Mouse (Mus musculus): Measurements from ENCODE around the gene Vmn1r183. TPM values are rescaled to one million over a fixed set of nuclear protein-coding genes. Genes with fewer than 3 reads are reported as not detected.

Vmn1r183 gene
- not detected for polyA plus RNA-seq (2015; fragmentation: Illumina TruSeq; extraction: RNeasy Lipid Tissue Mini Kit (QIAGEN cat#74804); ENCODE audit: insufficient read depth, low read depth, low replicate concordance)

DNA sequence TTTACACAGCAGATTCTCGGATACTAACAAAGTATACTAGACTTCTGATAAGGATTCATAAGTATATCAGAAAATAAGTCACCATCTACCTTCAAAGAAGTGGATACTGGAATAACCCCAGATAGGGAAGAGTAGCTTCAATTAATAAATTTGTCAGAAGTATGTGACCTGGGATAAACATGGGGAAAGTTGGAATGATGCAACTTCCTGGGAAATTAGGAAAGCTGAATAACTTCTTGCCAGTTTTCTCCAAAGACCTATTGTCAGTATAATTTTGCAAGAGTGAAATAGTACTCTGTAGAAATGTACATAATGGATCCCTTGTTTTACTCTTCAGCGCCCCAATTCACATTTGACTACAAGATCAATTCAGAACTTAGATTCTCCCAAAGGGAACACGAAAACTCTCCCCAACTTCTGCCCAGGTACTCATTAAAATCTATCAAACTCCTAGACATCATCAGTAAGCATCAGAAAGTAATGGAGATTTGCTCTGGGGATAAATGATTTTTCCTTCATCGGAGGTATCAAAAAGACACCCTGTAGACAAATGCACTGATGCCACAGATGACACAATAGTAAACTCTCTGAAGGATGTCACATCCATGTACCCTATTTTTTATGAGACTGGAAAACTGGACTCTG is at the start of gene Vmn1r183:
TSS of gene Vmn1r183 (plus strand) at position 595 of the 645 bp plus-strand sequence.

DNA sequence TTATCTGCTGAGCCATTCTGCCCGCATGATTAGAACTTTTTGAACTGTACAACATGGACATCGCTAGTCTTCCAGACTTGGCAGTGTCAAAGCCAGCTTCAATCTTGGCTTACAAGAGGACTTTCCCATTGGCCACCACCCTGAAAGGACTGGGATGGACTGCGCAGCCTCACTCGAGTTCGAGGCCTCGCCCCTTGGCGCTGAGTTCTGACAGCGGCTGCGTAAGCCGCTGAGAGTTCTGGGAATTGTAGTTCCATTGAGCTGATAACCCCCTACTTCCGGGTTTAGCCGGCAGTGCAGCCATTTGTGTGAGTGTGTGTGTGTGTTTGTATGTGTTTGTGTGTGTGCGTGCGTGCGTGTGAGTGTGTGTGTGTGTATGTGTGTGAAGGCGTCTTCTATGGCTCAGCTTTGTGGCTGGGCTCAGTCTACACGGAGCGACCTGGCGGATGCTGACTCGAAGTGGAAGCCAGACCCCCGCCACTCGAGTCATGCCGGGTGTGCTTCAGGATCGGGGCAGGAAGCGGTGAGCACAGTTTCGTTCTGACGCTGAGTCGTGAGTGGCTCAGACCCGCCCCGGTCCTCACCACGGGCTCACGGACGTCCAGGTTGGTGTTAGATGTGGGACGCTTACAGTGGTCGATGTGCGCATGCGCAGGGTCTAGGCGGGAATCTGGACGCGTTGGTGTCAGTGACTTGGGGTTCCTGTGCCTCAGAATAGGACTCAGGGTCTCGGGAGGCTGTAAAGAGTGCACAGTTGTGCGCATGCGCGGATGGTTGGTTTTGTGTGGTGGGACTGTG is 28.8 kb downstream of the Vmn1r183 start, which contains the start of gene Zfp180:
TSS of gene Zfp180 (plus strand) at position 291 of the 798 bp plus-strand sequence.

DNA sequence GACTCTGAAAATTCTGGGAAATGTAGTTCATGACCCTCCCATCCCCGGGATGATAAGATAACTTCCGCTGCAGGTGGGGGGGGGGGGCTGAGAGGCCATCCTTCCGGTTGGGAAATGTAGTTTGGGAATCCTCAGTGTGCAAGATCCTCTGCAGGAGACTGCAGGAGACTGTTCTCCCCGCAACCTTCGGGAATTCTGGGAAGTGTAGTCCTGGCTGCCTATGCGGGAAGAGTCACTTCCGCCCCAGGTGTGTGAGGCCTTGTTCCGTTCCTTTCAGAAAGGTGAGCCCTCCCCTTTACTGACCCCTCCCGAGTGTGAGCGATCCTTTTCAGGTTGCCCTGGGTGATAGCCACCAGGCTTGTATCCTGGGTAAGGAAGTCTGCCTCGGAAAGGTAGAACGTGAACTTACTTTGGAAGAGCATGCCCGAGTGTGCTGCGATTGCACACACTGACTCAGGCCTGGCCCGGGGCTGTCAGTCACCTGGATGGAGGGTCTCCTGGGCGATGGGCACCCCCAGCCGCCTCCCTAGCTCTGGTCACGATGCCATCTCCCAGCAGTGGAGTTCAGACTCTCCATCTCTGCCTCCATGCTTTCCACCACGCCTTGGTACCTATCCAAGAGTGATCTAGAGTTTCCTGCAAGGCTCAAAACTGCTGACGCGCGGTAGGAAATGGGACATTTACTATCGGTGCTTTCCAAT is 59.3 kb downstream of the Vmn1r183 start, which contains the start of gene Zfp112:
TSS of gene Zfp112 (plus strand) at position 159 of the 701 bp plus-strand sequence.

Other genes starting within 250 kb of the Vmn1r183 start
- not detected for gene Vmn1r175, start 242.6 kb upstream of the Vmn1r183 start, polyA plus RNA-seq (2015; fragmentation: Illumina TruSeq; extraction: RNeasy Lipid Tissue Mini Kit (QIAGEN cat#74804); ENCODE audit: insufficient read depth, low read depth, low replicate concordance)
- not detected for gene Vmn1r176, start 215.9 kb upstream of the Vmn1r183 start, polyA plus RNA-seq (2015; fragmentation: Illumina TruSeq; extraction: RNeasy Lipid Tissue Mini Kit (QIAGEN cat#74804); ENCODE audit: insufficient read depth, low read depth, low replicate concordance)
- not detected for gene Vmn1r177, start 186.8 kb upstream of the Vmn1r183 start, polyA plus RNA-seq (2015; fragmentation: Illumina TruSeq; extraction: RNeasy Lipid Tissue Mini Kit (QIAGEN cat#74804); ENCODE audit: insufficient read depth, low read depth, low replicate concordance)
- not detected for gene Vmn1r178, start 161.2 kb upstream of the Vmn1r183 start, polyA plus RNA-seq (2015; fragmentation: Illumina TruSeq; extraction: RNeasy Lipid Tissue Mini Kit (QIAGEN cat#74804); ENCODE audit: insufficient read depth, low read depth, low replicate concordance)
- not detected for gene Vmn1r179, start 126.3 kb upstream of the Vmn1r183 start, polyA plus RNA-seq (2015; fragmentation: Illumina TruSeq; extraction: RNeasy Lipid Tissue Mini Kit (QIAGEN cat#74804); ENCODE audit: insufficient read depth, low read depth, low replicate concordance)
- gene Vmn1r180, start 102.6 kb upstream of the Vmn1r183 start, polyA plus RNA-seq (2015; fragmentation: Illumina TruSeq; extraction: RNeasy Lipid Tissue Mini Kit (QIAGEN cat#74804); ENCODE audit: insufficient read depth, low read depth, low replicate concordance) = not detected
- gene Vmn1r181, start 78.6 kb upstream of the Vmn1r183 start, polyA plus RNA-seq (2015; fragmentation: Illumina TruSeq; extraction: RNeasy Lipid Tissue Mini Kit (QIAGEN cat#74804); ENCODE audit: insufficient read depth, low read depth, low replicate concordance) = not detected
- gene V1rd19, start 51.6 kb upstream of the Vmn1r183 start, polyA plus RNA-seq (2015; fragmentation: Illumina TruSeq; extraction: RNeasy Lipid Tissue Mini Kit (QIAGEN cat#74804); ENCODE audit: insufficient read depth, low read depth, low replicate concordance) = not detected
- gene Zfp180, start 28.7 kb downstream of the Vmn1r183 start, polyA plus RNA-seq (2015; fragmentation: Illumina TruSeq; extraction: RNeasy Lipid Tissue Mini Kit (QIAGEN cat#74804); ENCODE audit: insufficient read depth, low read depth, low replicate concordance) = 5.8 TPM
- gene Zfp112, start 59.1 kb downstream of the Vmn1r183 start, polyA plus RNA-seq (2015; fragmentation: Illumina TruSeq; extraction: RNeasy Lipid Tissue Mini Kit (QIAGEN cat#74804); ENCODE audit: insufficient read depth, low read depth, low replicate concordance) = 1.2 TPM
- gene Zfp235, start 80.9 kb downstream of the Vmn1r183 start, polyA plus RNA-seq (2015; fragmentation: Illumina TruSeq; extraction: RNeasy Lipid Tissue Mini Kit (QIAGEN cat#74804); ENCODE audit: insufficient read depth, low read depth, low replicate concordance) = 4.5 TPM
- 0.28 TPM for gene Zfp114, start 121.8 kb downstream of the Vmn1r183 start, polyA plus RNA-seq (2015; fragmentation: Illumina TruSeq; extraction: RNeasy Lipid Tissue Mini Kit (QIAGEN cat#74804); ENCODE audit: insufficient read depth, low read depth, low replicate concordance)
- 1.0 TPM for gene Zfp111, start 158.2 kb downstream of the Vmn1r183 start, polyA plus RNA-seq (2015; fragmentation: Illumina TruSeq; extraction: RNeasy Lipid Tissue Mini Kit (QIAGEN cat#74804); ENCODE audit: insufficient read depth, low read depth, low replicate concordance)
- 0.63 TPM for gene Zfp109, start 184.3 kb downstream of the Vmn1r183 start, polyA plus RNA-seq (2015; fragmentation: Illumina TruSeq; extraction: RNeasy Lipid Tissue Mini Kit (QIAGEN cat#74804); ENCODE audit: insufficient read depth, low read depth, low replicate concordance)
- gene Zfp108, start 201.5 kb downstream of the Vmn1r183 start, polyA plus RNA-seq (2015; fragmentation: Illumina TruSeq; extraction: RNeasy Lipid Tissue Mini Kit (QIAGEN cat#74804); ENCODE audit: insufficient read depth, low read depth, low replicate concordance) = 0.63 TPM
- 1.2 TPM for gene Zfp93, start 217.2 kb downstream of the Vmn1r183 start, polyA plus RNA-seq (2015; fragmentation: Illumina TruSeq; extraction: RNeasy Lipid Tissue Mini Kit (QIAGEN cat#74804); ENCODE audit: insufficient read depth, low read depth, low replicate concordance)
- gene Zfp61, start 248.0 kb downstream of the Vmn1r183 start, polyA plus RNA-seq (2015; fragmentation: Illumina TruSeq; extraction: RNeasy Lipid Tissue Mini Kit (QIAGEN cat#74804); ENCODE audit: insufficient read depth, low read depth, low replicate concordance) = 14.0 TPM

All from pancreas, adult 10 weeks (tissue).